Mouse (Mus musculus) C2C12 (cell line): ENCODE results near the gene Gpr15.

Experiments used
- CEBPB ChIP-seq: IDR thresholded peaks from one replicate; pipeline ENCODE4 v1.6.1; 2011; ENCODE audit warnings: low read depth, mild to moderate bottlenecking, control low read depth, moderate library complexity
- CTCF ChIP-seq: IDR thresholded peaks from one replicate; pipeline ENCODE4 v1.5.1; 2011; ENCODE audit not compliant: control insufficient read depth, insufficient read depth, insufficient read length
- FOSL1 ChIP-seq: IDR thresholded peaks from one replicate; pipeline ENCODE4 v1.8.0; 2011; ENCODE audit warnings: mild to moderate bottlenecking, low read length; ENCODE audit not compliant: poor library complexity, insufficient read depth, severe bottlenecking
- MAX ChIP-seq: IDR thresholded peaks from one replicate; pipeline ENCODE4 v1.6.1; 2011; ENCODE audit warnings: mild to moderate bottlenecking, control low read depth
- MYOG ChIP-seq: IDR thresholded peaks from one replicate; pipeline ENCODE4 v1.6.1; 2011; ENCODE audit not compliant: control insufficient read depth, insufficient read length; ENCODE audit errors: extremely low read depth
- USF1 ChIP-seq: IDR thresholded peaks from one replicate; pipeline ENCODE4 v1.6.1; 2011; ENCODE audit warnings: low read depth, mild to moderate bottlenecking, control low read depth, moderate library complexity

DNA sequence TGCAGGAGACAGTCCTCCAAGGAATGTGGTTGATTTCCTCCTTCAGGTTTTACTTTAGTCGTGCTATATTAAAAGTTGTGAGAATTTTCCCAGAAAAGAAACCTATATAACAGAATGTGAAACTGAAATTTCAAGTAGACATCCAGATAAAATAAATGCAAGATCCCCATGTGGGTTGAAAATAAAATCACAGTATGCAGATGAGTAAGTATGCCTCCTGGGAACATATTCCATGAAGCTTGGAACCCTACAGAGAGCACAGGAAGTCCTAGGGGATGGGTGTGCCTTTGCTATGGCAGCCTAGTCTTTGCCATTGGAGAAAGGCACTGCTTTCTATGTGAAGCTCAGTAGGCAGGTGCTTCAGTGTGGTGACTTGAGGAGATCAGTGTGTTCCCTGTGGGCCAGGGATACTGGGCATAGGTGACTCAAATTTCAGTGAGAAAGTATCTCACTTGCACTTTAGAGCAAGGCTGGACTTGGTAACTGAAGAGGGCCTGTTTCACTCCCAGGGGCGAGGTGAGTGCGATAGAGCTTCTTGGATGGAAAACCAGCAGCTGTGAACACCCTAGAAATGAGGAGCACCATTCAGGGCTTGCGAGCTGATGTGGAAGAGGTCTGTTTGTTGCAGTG, 11.5 kb downstream of the Gpr15 start:
- TF ChIP-seq CTCF: no peak
- no peak for TF ChIP-seq CEBPB
- no peak for TF ChIP-seq FOSL1
- no peak for TF ChIP-seq USF1
- TF ChIP-seq MAX: no peak
- no peak for TF ChIP-seq MYOG
